Mouse (Mus musculus): ENCODE results near the gene Ccdc88a.
"Not testable (repeated sequence)": the region's sequence is repeated elsewhere in the genome, so short reads cannot be mapped to it uniquely, and the experiment has no call there.

Ccdc88a gene

DNA sequence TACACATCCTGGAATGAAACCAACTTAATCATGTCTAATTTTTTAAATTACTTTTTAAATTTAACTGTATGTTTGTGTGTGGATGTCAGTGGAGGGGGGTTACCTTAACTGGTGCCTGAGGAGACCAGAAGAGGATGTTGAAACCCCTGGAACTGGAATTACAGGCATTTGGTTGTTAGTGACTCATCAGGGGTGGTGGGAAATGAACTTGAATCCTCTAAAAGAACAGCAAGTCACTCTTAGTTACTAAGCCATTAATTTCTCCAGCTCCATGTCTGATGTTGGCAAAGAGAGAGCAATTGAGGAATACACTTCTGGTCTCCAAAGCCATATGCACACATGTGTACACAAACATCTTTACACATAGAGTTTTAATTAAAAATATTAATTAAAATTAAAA is 101.2 kb downstream of the Ccdc88a start:
- DNase-seq = no peak

DNA sequence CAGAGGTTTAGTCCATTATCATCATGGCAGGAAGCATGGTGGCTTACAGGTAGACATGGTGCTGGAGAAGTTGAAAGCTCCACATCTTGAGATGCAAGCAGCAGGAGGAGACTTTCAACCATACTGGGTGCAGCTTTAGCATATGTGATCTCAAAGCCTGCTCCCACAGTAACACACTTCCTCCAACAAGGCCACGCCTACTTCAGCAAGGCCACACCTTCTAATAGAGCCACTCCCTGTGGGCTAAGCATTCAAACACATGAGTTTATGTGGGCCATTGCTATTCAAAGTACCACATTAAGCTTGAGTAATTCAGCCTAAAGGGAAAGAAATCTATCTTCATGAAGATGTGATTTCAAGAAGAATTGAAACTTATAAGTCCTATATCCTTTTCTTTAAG is 119.7 kb downstream of the Ccdc88a start:
- DNase-seq = no peak

DNA sequence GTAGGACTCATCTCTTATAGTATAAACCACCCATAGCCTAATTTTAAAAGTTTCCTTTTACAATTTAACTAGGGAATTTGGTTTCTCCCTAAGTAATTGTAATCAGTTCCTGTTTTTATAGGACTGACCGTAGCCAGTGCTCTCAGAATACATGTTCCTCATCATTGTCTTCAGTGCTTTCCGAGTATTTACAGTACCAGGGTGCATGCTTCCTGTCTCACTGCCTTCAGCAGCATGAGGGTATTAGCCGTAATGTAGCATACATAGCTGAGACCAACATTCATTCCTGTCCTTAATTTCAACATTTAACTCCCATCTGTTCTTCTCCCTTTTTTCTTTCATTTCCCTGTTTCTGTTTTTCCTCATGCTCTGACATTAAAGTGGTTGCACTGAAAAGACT is 123.5 kb downstream of the Ccdc88a start:
- DNase-seq = no peak

DNA sequence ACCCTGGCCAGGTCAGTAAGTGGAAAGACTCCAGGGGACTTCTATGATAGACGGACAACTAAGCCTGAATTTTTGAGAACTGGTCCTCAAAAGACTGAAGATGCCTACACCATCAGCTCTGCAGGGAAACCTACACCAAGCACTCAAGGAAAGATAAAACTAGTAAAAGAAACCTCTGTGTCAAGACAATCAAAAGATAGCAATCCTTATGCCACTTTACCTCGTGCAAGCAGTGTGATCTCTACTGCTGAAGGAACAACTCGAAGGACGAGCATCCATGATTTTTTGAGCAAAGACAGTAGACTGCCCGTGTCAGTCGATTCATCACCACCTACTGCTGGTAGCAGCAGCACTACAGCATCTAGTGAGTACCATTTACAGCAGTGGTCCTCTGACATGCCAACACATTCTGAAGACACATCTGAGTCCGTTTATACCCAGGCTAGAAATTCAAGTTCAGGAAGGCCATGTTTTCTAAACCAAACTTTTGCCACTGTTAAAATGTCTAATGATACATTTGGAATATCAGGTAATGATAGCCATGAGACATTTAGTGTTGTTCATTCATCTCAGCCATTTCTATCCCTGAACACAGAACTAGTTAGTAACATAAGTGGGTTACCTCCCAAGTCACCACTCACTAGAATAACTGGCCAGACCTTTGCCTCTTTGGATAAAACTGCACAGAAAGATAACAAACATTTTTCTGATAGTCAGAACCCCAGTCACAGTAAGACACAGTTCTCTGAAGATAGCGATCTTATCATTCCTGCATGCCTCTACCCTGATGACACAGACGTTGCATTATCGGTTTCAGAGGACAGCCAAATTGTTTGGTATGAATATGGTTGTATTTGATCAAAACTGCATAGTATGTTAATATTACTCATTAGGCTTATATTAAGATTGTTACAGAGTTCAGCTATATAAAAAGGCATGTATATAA is 130.8 kb downstream of the Ccdc88a start:
- DNase-seq = no peak

DNA sequence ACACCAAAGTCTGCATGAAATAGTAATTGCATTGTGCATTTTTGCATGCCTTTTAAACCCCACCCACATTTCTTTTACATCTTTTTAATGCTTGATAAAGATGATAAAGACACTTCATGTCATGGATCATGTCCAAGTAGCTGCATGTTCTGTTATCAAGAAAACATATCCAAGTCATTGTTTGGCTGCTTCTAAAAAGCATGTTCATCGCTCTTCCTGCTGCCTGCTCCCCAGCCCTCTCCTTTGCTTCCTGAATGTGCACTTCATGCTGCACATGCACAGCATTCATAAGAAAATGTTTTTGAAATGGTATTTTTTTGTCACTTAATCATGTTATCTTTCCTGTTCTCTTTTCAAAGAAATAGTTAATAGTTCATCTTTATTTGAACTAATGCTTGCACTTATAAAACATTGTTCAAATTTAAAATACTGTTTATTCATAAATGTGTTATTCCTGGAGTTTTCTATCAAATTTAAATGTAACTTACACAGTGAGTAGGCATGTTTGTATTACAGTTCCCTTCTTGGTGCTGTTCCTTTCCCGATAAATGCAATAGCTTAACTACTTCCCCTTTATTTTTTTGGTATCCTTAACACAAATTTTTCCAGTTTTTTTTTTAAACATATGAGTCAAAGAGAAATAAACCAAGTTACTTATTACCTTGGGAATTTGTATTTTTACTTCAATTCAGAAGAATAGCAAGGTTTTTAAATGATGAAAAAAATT is 131.6 kb downstream of the Ccdc88a start:
- DNase-seq = no peak

DNA sequence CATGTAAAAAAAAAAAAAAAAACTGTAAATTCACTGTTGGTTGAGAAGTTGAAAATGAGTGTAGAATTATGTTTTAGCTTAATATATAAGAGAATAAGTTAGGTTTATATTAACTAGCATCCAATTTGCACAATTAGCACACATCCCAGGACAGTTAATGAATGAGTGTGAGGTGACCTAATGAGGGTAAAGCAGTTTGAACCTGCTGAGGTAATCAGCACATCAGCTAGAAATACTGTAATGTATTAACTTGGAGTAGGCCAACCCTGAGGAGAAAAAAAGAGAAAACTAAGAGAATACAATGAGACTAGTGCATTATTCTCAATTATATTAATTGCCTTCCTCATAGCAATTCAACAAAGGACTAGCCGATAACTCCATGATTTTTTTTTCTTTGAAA is 136.0 kb downstream of the Ccdc88a start:
- DNase-seq = no peak

DNA sequence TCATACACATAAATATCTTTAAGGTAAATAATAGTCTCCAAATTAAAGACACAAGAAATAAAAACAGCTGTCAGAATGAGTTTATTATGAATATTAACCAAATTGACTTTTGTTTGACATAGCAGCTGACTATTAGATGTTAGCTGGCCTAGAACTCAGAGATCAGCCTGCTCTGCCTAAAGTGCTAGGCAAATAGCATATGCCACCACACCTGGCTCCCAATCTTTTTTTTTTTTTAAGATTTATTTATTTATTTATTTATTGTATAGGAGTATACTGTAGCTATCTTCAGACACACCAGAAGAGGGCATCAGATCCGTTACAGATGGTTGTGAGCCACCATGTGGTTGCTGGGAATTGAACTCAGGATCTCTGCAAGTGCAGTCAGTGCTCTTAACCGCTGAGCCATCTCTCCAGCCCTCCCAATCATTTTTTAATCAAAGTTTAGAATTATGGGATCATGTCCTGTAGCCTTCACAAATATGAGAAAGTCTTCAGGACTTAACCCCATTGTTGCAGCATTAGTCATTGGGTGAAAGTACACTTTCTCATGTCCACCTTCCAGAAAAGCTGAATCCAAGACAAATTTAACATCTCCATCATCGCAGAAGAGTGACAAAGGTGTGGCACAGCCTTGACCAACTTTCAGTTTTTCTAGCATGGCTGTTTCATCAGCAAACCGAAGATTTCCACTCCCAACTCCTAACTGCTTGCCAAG is 139.5 kb downstream of the Ccdc88a start:
- DNase-seq = no peak

DNA sequence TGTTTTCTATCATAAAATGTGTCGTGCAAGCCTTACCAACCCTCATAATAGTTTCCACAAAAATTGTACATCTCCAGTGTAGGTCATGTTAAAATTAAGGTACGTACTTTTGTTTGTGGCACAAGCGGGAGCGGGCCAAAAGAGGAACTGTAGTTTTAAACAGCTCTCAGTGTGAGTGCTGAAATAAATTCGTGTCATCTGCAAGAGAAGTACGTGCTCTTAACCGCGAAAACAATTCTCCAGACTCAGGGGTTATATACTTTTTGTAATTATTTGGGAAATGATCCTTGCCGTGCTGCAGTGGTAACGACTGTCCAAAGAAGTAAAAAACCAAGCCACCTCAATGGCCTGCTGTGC is 140.8 kb downstream of the Ccdc88a start:
- DNase-seq = peak in 1 of 2 experiments; percentile 51

DNA sequence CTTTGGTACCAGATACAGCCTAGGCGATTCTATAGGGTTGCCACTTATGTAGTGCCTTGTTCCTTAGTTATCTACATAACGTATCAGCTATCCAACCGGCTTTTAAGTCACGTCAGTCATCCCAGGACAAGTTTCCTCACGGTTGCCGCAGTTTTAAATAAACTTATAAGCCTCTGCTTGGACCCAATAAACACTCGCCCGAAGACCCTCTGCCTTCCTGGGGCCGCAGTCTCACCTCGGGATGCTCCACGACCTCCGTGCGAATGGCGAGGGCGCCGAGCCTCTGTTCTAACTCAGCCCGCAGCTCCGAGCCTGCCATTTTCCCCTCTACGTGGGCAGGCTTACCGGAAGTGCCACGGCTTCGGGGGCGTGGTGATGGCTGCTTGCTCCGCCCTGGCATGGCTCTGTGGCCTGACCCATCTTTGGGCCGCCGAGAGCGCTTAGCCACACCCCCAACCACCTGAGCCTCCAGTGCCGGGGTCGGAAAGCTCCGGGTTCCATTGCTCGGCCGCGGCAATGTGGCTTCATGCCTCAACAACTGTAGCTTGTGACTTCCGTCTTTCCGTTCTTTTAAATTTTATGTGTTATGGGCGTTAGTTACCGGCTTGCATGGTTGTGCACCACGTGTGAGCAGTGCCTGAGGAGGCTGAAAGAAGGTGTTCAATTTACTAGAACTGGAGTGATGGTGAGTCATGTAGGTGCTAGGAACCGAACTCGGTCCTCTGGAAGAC is 141.4 kb downstream of the Ccdc88a start, which contains the start of gene Prorsd1:
Gene Prorsd1 (minus strand): TSS at position 352 of the 731 bp plus-strand sequence.
- peak; percentile 97 to 98 for DNase-seq

DNA sequence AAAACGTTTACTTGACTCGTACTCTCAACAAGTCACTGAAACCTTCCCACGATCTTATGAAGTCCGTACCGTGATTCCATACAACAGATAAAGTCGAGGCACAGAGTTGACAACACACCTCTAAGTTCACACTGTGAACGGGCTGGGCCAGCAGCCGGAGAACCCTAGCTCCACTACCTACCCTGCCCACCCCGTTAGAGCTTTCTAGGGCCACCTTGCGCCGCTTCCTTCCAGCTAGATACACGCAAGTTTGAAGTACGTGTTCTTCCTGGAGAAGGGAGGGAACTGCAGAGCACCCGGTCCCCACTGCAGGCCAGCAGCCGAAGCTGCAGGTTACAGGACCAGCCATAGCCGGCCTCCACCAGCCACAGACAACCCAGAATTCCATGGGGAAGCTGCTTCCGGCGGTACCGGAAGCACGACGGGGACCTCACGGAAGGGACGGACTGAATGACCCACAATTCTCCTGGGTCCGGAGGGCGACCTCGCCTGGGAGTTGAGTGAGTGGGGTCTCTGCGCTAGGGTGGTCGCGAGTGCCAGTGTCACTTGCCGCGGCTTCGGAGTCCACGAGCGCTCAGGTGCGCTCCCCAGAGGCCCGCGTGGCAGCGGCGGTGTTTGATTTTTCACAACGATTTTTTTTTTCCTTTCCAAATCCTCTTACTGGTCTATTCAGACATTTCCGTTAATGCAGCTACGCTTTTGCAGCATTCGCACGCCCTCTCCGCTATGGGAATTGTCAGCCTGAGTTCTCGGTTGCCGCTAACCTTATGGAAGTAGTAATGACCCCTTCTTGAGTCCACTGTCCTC is 152.7 kb downstream of the Ccdc88a start, which contains the start of gene Mtif2:
Gene Mtif2 (plus strand): TSS at position 421 of the 807 bp plus-strand sequence.
- peak; percentile 69 to 73 for DNase-seq

DNA sequence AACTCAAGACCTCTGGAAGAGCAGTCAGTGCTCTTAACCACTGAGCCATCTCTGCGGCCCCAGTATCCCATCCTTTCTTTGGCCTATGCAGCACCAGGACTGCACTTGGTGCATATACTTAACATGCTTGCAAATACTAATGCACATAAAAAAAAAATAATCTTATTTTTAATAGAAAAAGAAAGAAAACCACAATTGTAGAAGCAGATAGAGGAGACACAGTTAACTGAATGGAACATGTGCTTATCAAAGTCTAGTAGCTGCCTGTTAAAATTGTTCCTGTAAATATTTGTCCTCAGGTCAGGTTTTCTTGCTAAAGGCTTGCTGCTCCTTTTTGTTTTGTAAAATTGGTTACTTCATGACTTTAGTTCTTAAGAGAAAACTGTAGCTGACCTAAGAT is 164.7 kb downstream of the Ccdc88a start:
- no peak for DNase-seq

DNA sequence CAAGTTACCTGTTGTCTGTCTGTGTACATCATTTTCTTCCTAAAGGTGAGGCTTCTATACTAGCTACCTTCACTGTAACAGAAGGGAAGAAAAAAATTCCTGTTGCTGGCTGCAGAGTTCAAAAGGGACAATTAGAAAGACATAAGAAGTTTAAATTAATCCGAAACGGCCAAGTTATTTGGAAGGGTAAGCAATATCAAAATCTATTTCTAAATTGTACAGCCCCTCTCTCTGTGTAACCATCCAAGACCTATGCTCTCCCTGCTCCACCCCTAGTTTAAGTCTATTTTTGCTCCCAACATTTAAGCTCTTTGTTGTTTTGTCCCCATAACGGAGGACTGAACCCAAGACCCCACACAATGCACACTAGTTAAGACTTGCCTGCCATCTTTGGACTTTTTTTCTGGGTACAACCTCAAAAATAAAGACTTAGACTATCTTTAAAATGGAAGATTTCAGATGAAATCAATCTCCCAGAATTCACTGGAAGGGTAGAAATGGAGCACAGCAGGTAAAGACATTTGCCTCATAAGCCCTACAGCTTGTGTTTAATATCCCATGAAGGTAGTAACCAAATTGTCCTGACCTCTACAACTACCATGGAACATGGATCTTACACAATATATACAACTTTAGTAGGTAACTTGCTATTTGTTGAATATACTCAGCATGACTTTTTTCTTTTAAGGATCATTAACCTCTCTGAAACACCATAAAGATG is 170.9 kb downstream of the Ccdc88a start:
- DNase-seq = no peak

DNA sequence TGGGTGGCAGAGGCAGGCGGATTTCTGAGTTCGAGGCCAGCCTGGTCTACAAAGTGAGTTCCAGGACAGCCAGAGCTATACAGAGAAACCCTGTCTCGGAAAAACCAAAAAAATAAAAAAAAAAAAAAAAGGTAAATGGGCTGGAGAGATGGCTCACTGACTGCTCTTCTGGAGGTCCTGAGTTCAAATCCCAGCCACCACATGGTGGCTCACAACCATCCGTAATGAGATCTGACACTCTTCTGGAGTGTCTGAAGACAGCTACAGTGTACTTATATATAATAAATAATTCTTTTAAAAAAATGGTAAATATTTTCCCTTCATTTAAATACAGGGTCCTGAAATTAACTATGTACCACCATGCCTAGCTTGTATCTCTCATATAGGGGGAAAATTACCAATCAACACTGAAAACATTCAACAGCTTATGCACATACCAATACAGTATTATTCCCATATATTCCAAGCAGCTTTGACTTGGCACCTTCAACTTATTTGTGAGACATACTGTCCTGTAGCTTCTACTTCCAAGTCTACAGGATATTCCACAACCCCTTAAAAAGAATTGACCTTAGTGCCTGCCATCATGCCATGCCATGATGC is 171.8 kb downstream of the Ccdc88a start:
- not testable (repeated sequence) for DNase-seq

DNA sequence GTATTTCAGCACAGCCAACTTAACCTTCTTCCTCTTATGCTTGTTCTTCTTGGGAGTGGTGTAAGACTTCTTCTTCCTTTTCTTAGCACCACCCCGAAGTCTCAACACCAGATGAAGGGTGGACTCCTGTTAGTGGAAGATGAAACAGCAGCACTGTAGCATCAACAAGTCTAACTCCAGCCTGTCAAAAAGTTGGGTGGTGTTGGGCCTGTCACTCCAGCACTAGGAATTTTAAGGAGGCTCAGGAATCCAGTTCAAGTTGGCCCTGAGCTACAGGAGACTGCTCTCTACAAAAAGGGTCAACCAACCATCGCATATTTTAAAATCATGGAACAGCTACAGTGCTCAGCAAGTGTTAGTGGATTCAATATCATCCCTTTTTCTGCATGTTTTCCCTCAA is 172.8 kb downstream of the Ccdc88a start:
- DNase-seq = not testable (repeated sequence)

DNA sequence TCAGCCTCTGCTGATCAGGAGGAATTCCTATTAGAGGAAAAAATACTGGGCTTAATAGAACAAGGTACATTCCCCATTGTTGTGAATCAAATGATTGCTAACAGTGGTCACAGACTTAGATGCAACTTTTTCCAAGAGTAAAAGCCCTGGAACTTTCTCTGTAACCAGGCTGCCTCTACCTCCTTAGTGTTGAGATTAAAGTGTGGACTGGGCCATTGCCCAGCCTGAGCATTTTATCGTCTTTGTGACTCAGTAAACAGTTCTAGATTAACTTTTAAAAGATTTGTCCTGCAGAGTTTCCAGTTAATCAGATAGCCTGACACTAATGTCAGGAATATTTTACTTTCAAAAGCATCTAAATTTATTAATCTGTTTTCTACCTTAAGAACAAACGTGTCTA is 173.3 kb downstream of the Ccdc88a start:
- DNase-seq = no peak

DNA sequence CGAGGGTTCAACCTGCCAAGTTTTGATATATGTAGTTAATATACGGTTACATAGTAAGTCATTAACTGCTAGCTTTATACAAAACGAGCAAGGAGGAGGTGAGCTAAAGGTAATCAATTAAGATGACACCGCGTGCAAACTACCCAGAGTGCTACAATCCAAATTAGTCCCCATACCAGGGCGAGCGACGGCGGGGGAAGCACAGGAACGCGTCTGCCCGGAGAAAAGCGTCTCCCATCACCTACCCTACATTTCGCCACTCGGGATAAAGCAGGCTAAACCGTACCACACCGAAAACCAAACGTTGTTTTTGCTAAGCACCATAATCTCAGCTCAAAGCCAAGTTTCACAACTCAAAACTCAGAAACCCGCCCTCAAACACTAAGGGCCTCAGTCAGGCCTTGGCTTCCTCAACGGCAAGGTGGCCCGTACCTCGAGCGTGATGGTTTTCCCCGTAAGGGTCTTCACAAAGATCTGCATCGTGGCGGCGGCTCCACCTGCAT is 173.8 kb downstream of the Ccdc88a start:
- no peak for DNase-seq

DNA sequence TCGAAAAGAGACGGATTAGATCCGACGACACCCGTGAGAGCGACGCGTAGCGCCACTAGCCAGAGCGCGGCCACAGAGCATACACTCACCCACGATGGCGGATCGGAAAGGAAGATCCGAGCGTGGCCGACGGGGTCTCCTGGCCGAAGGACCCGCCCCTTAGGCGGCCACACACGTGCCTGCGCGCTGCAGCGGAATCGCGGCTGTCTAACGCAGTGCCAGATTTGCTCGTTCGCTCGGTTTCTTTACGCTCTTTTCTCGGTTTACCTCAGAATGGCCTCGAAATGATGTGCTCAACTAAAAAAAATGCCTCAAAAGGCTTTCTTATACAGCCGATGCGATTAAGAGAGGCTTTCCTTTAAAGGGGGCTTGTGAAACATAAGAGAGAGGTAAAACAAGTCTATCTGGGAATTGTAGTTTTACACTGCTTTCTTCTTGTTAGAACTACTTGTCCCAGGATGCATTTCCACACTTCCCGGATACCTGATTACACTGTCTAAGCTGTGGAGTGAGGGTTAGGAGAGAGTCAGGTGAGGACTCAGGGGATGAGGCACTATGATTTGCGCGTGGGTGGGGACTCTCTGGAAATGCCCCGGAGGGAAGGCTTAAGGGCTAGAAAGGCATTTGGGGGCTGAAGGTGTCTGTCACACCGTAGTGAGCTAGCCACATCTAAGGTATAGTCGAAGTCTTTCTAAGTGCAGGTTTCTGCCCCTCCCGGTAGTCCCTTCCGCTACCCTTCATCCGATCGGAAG is 174.5 kb downstream of the Ccdc88a start, which contains the start of the genes Clhc1 and Rps27a:
Gene Clhc1 (plus strand): TSS at position 199 of the 752 bp plus-strand sequence.
Gene Rps27a (minus strand): TSS at position 358 of the 752 bp plus-strand sequence.
- DNase-seq = peak; percentile 98

DNA sequence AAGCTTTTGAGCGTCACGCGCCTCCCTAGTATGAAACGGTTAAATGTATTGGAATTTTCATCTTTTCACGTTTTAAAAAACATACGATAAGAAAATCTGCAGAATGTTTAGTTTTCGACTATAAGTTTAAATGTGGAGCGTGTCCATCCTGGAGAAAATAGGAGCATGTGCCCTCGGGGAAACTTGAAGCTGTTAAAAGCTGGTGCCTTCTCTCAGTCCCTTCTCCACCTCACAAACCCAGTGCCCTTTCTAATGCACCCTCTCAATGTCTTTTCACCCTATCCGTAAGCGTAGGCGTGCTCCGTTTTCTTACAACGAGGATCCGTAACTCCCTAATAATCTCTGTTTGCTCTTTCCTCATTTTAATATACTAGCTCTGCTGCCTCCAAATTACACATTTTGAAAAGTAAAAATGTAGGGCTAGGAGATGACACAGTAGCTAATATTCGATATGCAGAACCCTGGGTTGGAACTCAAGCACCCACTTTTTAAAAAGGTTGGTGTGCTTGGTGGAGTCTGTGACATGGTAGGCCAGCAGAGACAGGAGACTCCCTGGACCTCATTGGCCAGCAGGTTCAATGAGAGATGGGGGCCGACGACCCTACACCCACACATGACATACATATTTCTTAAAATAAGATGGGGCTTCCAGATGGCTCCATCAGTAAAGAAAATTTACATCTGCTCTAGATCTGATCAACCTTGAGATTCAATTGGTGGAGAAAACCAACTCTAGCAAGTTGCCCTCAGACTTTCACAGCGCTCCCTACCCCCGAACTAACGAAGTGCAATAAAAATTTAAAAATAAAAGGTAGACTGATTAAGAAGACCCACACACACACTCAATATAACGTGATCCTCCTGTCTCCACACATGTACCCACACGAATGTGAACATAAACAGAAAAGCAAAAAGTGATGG is 175.3 kb downstream of the Ccdc88a start:
- DNase-seq = peak; percentile 14 to 23
